Comparison of ENCODE assay signal across 9 mouse cellular contexts in the genomic region with DNA sequence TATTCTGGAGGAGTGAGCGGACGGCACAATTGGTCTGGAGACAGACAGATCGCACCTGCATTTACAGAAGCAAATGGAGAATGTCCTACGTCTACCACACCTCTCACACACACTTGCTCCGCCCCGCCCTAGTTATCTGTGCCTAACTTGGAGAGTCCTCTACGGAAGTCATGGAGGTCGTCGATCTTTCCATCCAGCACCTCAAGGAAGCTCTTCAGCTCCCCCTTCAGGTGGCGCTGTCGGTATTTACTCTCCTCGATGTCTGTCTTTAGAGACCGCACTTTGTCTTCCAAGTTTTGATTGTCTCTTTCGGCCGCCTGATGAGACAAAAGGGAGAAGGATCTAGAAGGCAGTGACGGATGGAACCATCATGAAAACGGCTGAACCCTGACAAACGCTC. TPM values are rescaled to one million over a fixed set of nuclear protein-coding genes. Genes with fewer than 3 reads are reported as not detected.
A peak's percentile ranks its signal among the peaks of the same experiment; 100 is the strongest.
DNase-seq lines count a peak whose midpoint lies in the region; ATAC-seq and TF ChIP-seq lines count a peak whose summit lies in the region.
"Had no signal": no experiment of that assay in that cellular context is flagged by ENCODE, and none has a peak within 500 bp of the region (broad histone marks: within the 10 kb centered on the region; RNA-seq: fewer than 3 reads in every experiment).

No protein-coding gene starts in this region.

- ATAC-seq in erythroblast, adult 5-6 weeks (replicated peaks; ENCODE audit: low FRiP score, poor library complexity, severe bottlenecking): peak; percentile 42

- peak; percentile 47 for DNase-seq in gastrocnemius, adult 2 months
- DNase-seq in gastrocnemius, adult 8-10 months (ENCODE audit: low spot score in 2 of 2): no peak
- DNase-seq in right cerebral cortex, postnatal 14 days: peak; percentile 35
- no peak for DNase-seq in right cerebral cortex, adult 2 months (ENCODE audit: low spot score in 2 of 2)
- DNase-seq in retina, embryonic 14.5 days (ENCODE audit: low spot score): peak; percentile 31
- DNase-seq in midbrain, embryonic 10.5 days (ENCODE audit: low spot score): no peak
- no peak for DNase-seq in right cerebral cortex, adult 18-20 months

- H3K27me3 ChIP-seq in midbrain, embryonic 10.5 days (ENCODE audit: low read depth, poor library complexity, severe bottlenecking): no peaks in the 10 kb centered on the region
- H3K27me3 ChIP-seq: hindbrain, embryonic 15.5 days had no signal

- no peak overlapping the region for H3K27ac ChIP-seq in gastrocnemius, adult 2 months
- no peak overlapping the region for H3K27ac ChIP-seq in midbrain, embryonic 10.5 days (replicated peaks)
- H3K27ac ChIP-seq: hindbrain, embryonic 15.5 days had no signal

- H3K9me3 ChIP-seq in midbrain, embryonic 10.5 days (replicated peaks): no peaks in the 10 kb centered on the region
- H3K9me3 ChIP-seq: hindbrain, embryonic 15.5 days had no signal

- WGBS in midbrain, embryonic 10.5 days: 63% methylated on average over 18 of the region's 18 CpGs

- H3K36me3 ChIP-seq in midbrain, embryonic 10.5 days: no peaks in the 10 kb centered on the region
- H3K36me3 ChIP-seq: hindbrain, embryonic 15.5 days had no signal

- peaks cover 3% of the 10 kb centered on the region; the same call in 1 of the 2 replicates for H3K4me1 ChIP-seq in midbrain, embryonic 10.5 days
- H3K4me1 ChIP-seq: hindbrain, embryonic 15.5 days had no signal

- TF ChIP-seq CTCF in gastrocnemius, adult 2 months (IDR thresholded peaks at IDR 0.05): peak; percentile 57

- intact Hi-C loops in gastrocnemius, adult 2 months (cut with DNase I): loop anchor here (5.0 kb wide), 1 partner anchor 127 kb away; no protein-coding TSS in a partner anchor

- no peak overlapping the region for H3K4me3 ChIP-seq in gastrocnemius, adult 2 months
- no peak overlapping the region for H3K4me3 ChIP-seq in midbrain, embryonic 10.5 days
- H3K4me3 ChIP-seq: hindbrain, embryonic 15.5 days had no signal

RNA-seq across cellular contexts. Expression of a gene that starts 39.1 kb away (rescaled TPM):
- total RNA-seq in gastrocnemius, adult 2 months (2021): 10 to 100 TPM in 1 of 2 experiments, 1 to 10 TPM in 1; 6.9 to 11.2 TPM
- total RNA-seq in gastrocnemius, adult 8-10 months (2022): 1 to 10 TPM; 7.6 to 9.6 (median 9.1) TPM
- 19.4 and 22.3 TPM in 2 replicates for total RNA-seq in erythroblast, adult 5-6 weeks (2015; ENCODE audit: low replicate concordance)
- total RNA-seq in erythroblast, adult 5-6 weeks (2017; ENCODE audit: low replicate concordance): 40.6 and 47.5 TPM in 2 replicates
- polyA plus RNA-seq in midbrain, embryonic 10.5 days (2016; fragmentation: Nextera tagmentation; extraction: Ambion mirVana): 2.6 and 3.1 TPM in 2 replicates

RNA-seq across cellular contexts. Expression of a gene that starts 43.4 kb away (rescaled TPM):
- total RNA-seq in gastrocnemius, adult 2 months (2021): 100 to 1,000 TPM; 311 to 349 TPM
- total RNA-seq in gastrocnemius, adult 8-10 months (2022): 100 to 1,000 TPM; 291 to 459 (median 401) TPM
- 0.84 TPM in 1 of 2 replicates, not detected in the other for total RNA-seq in erythroblast, adult 5-6 weeks (2015; ENCODE audit: low replicate concordance)
- total RNA-seq in erythroblast, adult 5-6 weeks (2017; ENCODE audit: low replicate concordance): 0.28 and 0.34 TPM in 2 replicates
- polyA plus RNA-seq in midbrain, embryonic 10.5 days (2016; fragmentation: Nextera tagmentation; extraction: Ambion mirVana): 0.07 TPM in 1 of 2 replicates, not detected in the other

Comparison
In these comparisons a context has a peak if more than half of its experiments do, and no peak if none do; other contexts are left out.
1. DNase-seq: peak in gastrocnemius, adult 2 months (single experiment), right cerebral cortex, postnatal 14 days (single experiment) and retina, embryonic 14.5 days (single experiment); none in gastrocnemius, adult 8-10 months (0 of 2), right cerebral cortex, adult 2 months (0 of 2), midbrain, embryonic 10.5 days (single experiment) and right cerebral cortex, adult 18-20 months (single experiment).
2. RNA of a gene that starts 43.4 kb away (total RNA-seq): 291 to 459 TPM in gastrocnemius, adult 8-10 months and 311 to 349 TPM in gastrocnemius, adult 2 months; 0.28 to 0.84 TPM in erythroblast, adult 5-6 weeks; every median in the first group is over 100 times any median in the second.